Mouse (Mus musculus) intestine, postnatal 0 days (tissue): ENCODE data around the gene Syt14. TPM values are rescaled to one million over a fixed set of nuclear protein-coding genes. Genes with fewer than 3 reads are reported as not detected.

ENCODE experiments used
- ATAC-seq: fragments of 200-750 bp; cut with Nextera tagmentation; 2 replicates; pipeline ENCODE4 v1.8.0; 2017; ENCODE audit warnings: mild to moderate bottlenecking, moderate TSS enrichment, moderate library complexity
- H3K27ac ChIP-seq: fragments of 300-500 bp; sonication (generic); 2 replicates; pipeline ENCODE4 v1.5.1; 2014; ENCODE audit warnings: mild to moderate bottlenecking, low read depth, low read length, moderate library complexity
- H3K27me3 ChIP-seq: fragments of 300-500 bp; sonication (generic); replicated peaks from 2 replicates; pipeline ENCODE4 v1.6.1; 2014; ENCODE audit warnings: low read length, mixed read lengths; ENCODE audit not compliant: control insufficient read depth, insufficient read depth
- H3K36me3 ChIP-seq: fragments of 300-500 bp; sonication (generic); 2 replicates; pipeline ENCODE4 v1.6.1; 2014; ENCODE audit warnings: mild to moderate bottlenecking, moderate library complexity; ENCODE audit not compliant: control insufficient read depth, insufficient read depth
- H3K4me1 ChIP-seq: fragments of 300-500 bp; sonication (generic); replicated peaks from 2 replicates; pipeline ENCODE4 v1.6.1; 2014; ENCODE audit warnings: antibody characterized with exemption, low read length, mixed read lengths; ENCODE audit not compliant: control insufficient read depth, insufficient read depth
- H3K4me2 ChIP-seq: fragments of 300-500 bp; sonication (generic); replicated peaks from 2 replicates; pipeline ENCODE4 v1.6.1; 2014; ENCODE audit warnings: low read depth, mild to moderate bottlenecking, moderate library complexity
- H3K4me3 ChIP-seq: fragments of 300-500 bp; sonication (generic); 2 replicates; pipeline ENCODE4 v1.5.1; 2014; ENCODE audit warnings: low read depth, low read length
- H3K9ac ChIP-seq: fragments of 300-500 bp; sonication (generic); 2 replicates; pipeline ENCODE4 v1.6.1; 2014; ENCODE audit warnings: mild to moderate bottlenecking, low read depth, low read length
- H3K9me3 ChIP-seq: fragments of 300-500 bp; sonication (generic); 2 replicates; pipeline ENCODE4 v1.6.1; 2016; ENCODE audit warnings: mixed run types; ENCODE audit not compliant: control insufficient read depth
- CTCF ChIP-seq: sonication (generic); IDR thresholded peaks from 2 replicates; pipeline ENCODE4 v1.5.1; 2016; ENCODE audit warnings: low read depth, mild to moderate bottlenecking, control low read depth, antibody characterized with exemption, moderate library complexity
- WGBS: fragments of 180-500 bp; shearing (Covaris S2); extraction: QIAGEN DNeasy Blood & Tissue Kit; methylation state at CpG from one replicate; pipeline ENCODE4 v1.1.7; 2014; 5-methylcytosine and 5-hydroxymethylcytosine counted together
- polyA plus RNA-seq: library from polyadenylated mRNA; unstranded; fragments of >200 nt; fragmentation: Nextera tagmentation; extraction: Ambion mirVana; gene quantifications from 2 replicates; pipeline ENCODE4 v1.2.1, GENCODE M21; 2015

Syt14 gene
- polyA plus RNA-seq, 1 experiment from 2014 or later: 0.73 TPM

- Histone ChIP-seq H3K4me2 (no peak overlapping the region), H3K4me3 (no peak overlapping the region), H3K9me3 (no peaks in the 10 kb centered on the region), H3K4me1 (no peaks in the 10 kb centered on the region), H3K27me3 (no peaks in the 10 kb centered on the region), H3K9ac (no peak overlapping the region), H3K27ac (no peak overlapping the region), H3K36me3 (no peaks in the 10 kb centered on the region)
- no peak for ATAC-seq
- TF ChIP-seq CTCF: no peak
- 63% methylated on average over 3 of the region's 3 CpGs for WGBS
Measured at GRCm38 (mm10) chr1:192864440-192864839, 171.1 kb downstream of the Syt14 start.

- ATAC-seq: no peak
- no peak for TF ChIP-seq CTCF
- no peak overlapping the region for H3K4me3 ChIP-seq
Measured at GRCm38 (mm10) chr1:192861305-192861960, 174.1 kb downstream of the Syt14 start.

GRCm38 (mm10) chr1:192860273-192860672 lies 175.3 kb downstream of the Syt14 start:
- H3K9me3 ChIP-seq: no peaks in the 10 kb centered on the region
- H3K4me3 ChIP-seq: no peak overlapping the region
- no peaks in the 10 kb centered on the region for H3K27me3 ChIP-seq
- H3K9ac ChIP-seq: no peak overlapping the region
- H3K36me3 ChIP-seq: no peaks in the 10 kb centered on the region
- no peak overlapping the region for H3K4me2 ChIP-seq
- ATAC-seq: no peak
- no peak overlapping the region for H3K27ac ChIP-seq
- TF ChIP-seq CTCF: no peak
- 50% methylated on average over 6 of the region's 6 CpGs for WGBS
- H3K4me1 ChIP-seq: no peaks in the 10 kb centered on the region

More at GRCm38 (mm10) chr1:192861305-192861960, 174.1 kb downstream of the Syt14 start:
- Histone ChIP-seq H3K9ac (no peak overlapping the region), H3K4me2 (no peak overlapping the region), H3K27me3 (no peaks in the 10 kb centered on the region), H3K36me3 (no peaks in the 10 kb centered on the region), H3K9me3 (no peaks in the 10 kb centered on the region), H3K4me1 (no peaks in the 10 kb centered on the region), H3K27ac (no peak overlapping the region)
- 71% methylated on average over 5 of the region's 5 CpGs for WGBS

DNA sequence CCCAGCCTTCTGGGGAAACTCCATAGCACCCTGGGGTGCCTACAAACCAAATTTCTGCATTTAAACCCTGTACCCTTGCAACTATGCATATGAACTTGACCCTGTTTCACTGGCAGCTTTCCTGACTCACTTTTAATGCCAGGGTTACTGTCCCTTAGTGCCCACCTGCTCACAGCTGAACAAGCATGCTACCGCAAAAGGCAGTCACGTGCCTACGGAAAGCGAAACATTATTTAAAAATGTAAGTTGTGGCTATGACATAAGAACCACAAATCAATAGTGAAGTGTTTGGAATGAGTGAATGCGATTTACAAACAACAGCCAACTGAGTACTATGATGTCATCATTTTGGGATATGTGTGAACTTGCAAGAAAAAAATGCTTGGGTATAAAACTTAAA lies 178.0 kb downstream of the Syt14 start:
- WGBS: 75% methylated on average over 5 of the region's 5 CpGs
- H3K9ac ChIP-seq: no peak overlapping the region
- TF ChIP-seq CTCF: no peak
- H3K4me2 ChIP-seq: no peak overlapping the region
- no peak overlapping the region for H3K27ac ChIP-seq
- ATAC-seq: no peak
- peaks cover 4% of the 10 kb centered on the region; the same call in 1 of the 2 replicates for H3K27me3 ChIP-seq
- no peaks in the 10 kb centered on the region for H3K9me3 ChIP-seq
- no peaks in the 10 kb centered on the region for H3K36me3 ChIP-seq
- no peaks in the 10 kb centered on the region for H3K4me1 ChIP-seq
- no peak overlapping the region for H3K4me3 ChIP-seq

GRCm38 (mm10) chr1:192856931-192857330 lies 178.6 kb downstream of the Syt14 start:
- ATAC-seq: no peak
- Histone ChIP-seq H3K27me3 (peaks cover 4% of the 10 kb centered on the region; the same call in 1 of the 2 replicates), H3K4me3 (no peak overlapping the region), H3K4me1 (no peaks in the 10 kb centered on the region), H3K36me3 (no peaks in the 10 kb centered on the region), H3K9me3 (no peaks in the 10 kb centered on the region), H3K9ac (no peak overlapping the region), H3K27ac (no peak overlapping the region), H3K4me2 (no peak overlapping the region)
- TF ChIP-seq CTCF: no peak
- WGBS: 81% methylated on average over 6 of the region's 6 CpGs

DNA sequence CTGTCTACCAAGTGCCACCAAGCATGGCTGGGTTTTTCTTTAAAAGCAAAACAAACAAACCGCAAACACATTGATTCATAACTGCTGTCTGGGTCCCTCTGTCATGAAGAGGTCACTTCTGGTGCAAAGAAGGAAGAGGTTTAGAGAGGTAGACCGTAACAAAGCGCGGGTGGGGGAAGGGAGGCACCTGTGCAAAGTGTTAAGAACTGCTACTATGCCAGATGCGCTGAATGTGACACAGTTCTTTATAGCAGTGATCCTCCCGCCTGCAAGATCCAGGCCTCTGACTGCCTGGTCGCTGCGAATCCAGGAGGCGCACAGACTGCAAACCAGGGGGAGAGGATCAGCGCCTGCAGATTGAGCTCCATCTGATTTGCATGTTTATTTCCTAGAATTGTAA lies 179.2 kb downstream of the Syt14 start:
- WGBS: 41% methylated on average over 10 of the region's 10 CpGs
- Histone ChIP-seq H3K27ac (no peak overlapping the region), H3K9ac (no peak overlapping the region), H3K4me3 (no peak overlapping the region), H3K27me3 (peaks cover 4% of the 10 kb centered on the region; the same call in 1 of the 2 replicates), H3K4me1 (no peaks in the 10 kb centered on the region), H3K36me3 (no peaks in the 10 kb centered on the region), H3K9me3 (no peaks in the 10 kb centered on the region), H3K4me2 (peak overlapping the region; percentile 98; the same call in 1 of the 2 replicates)
- no peak for TF ChIP-seq CTCF
- no peak for ATAC-seq
